Mouse (Mus musculus): ENCODE measurements at regions not wholly inside any gene's neighbourhood (a gene's known extent, or its start where the extent isn't known, plus 50 kb on each side); places are given as distances from the start of the nearest gene placed in this dataset.

DNA sequence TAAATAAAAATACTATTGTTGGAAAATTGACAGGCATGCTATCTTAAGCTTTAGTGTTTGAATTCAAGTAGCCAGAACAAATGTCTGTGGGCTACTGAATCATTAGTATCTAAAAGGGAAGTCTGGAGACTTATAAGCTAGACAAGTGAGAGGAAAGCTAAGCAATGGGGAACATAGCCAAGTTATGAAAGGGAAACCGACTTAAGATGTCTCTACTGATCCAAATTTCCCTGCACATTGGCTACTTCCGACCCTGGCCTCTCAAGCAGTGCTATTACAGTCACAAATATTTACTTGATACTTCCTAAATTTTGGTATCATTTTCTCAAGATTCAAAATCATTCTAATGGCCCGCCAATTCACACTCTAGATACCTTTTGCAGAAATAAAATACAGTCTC is 65.4 kb upstream of the Rps6ka3 start:
- Histone ChIP-seq H3K4me3 (ENCODE audit: low read length) (no peak overlapping the region), H3K27ac (ENCODE audit: low read length) (no peak overlapping the region), H3K9ac (replicated peaks; ENCODE audit: low read length) (no peak overlapping the region), H3K27me3 (ENCODE audit: insufficient read depth, low read length) (no peaks in the 10 kb centered on the region), H3K4me2 (replicated peaks; ENCODE audit: low read depth, low read length) (no peak overlapping the region), H3K9me3 (ENCODE audit: low read length) (no peaks in the 10 kb centered on the region), H3K4me1 (ENCODE audit: insufficient read depth, low read length) (no peaks in the 10 kb centered on the region), H3K36me3 (ENCODE audit: insufficient read depth, low read length) (no peaks in the 10 kb centered on the region)
- ATAC-seq (ENCODE audit: low FRiP score, low TSS enrichment): no peak
- WGBS: 85% methylated on average over 3 of the region's 3 CpGs

DNA sequence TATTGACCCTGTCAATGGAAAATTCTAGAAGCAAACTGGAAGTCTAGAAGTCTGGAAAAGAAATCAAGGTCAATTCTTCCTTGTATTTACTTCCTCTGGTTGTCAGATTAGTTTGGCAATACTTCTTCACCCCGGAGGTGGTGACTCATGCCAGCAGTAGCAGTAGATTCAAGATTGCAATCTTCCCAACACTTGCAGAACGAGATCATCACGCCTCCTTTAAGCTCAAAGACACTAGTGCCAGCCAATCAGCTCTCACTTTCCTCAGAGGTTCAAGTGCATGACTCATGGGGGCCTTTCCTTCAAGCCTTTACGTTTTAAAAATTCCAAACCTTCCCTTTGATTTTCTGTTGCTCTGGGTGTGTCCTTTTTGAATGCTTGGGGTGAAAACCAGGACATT is 64.9 kb upstream of the Rps6ka3 start:
- no peak overlapping the region for H3K4me2 ChIP-seq (replicated peaks; ENCODE audit: low read depth, low read length)
- H3K4me3 ChIP-seq (ENCODE audit: low read length): no peak overlapping the region
- WGBS: 62% methylated on average over 4 of the region's 4 CpGs
- H3K9me3 ChIP-seq (ENCODE audit: low read length): no peaks in the 10 kb centered on the region
- no peak overlapping the region for H3K27ac ChIP-seq (ENCODE audit: low read length)
- no peak for ATAC-seq (ENCODE audit: low FRiP score, low TSS enrichment)
- no peaks in the 10 kb centered on the region for H3K36me3 ChIP-seq (ENCODE audit: insufficient read depth, low read length)
- no peaks in the 10 kb centered on the region for H3K4me1 ChIP-seq (ENCODE audit: insufficient read depth, low read length)
- H3K27me3 ChIP-seq (ENCODE audit: insufficient read depth, low read length): no peaks in the 10 kb centered on the region
- no peak overlapping the region for H3K9ac ChIP-seq (replicated peaks; ENCODE audit: low read length)

DNA sequence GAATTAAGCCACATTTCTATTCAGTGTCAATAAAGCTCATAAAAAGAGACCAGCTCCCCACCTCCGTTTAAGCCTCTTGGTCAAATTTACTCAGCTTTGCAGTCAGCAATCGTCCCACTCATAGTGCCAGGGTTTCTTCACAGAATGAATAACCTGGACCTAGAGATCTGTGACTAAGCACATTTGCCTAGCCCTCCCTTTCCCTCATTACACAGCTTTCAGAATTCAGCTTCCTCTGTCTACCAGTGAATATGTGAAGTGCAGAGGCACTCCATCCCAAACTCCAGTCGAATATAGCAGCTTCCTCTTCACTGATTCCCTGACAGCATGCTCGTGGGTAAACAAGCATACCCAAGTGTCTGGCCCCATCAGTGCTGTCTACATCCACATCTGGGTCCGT is 54.3 kb upstream of the Rps6ka3 start:
- no peak overlapping the region for H3K9ac ChIP-seq (replicated peaks; ENCODE audit: low read length)
- H3K36me3 ChIP-seq (ENCODE audit: insufficient read depth, low read length): no peaks in the 10 kb centered on the region
- H3K9me3 ChIP-seq (ENCODE audit: low read length): no peaks in the 10 kb centered on the region
- no peaks in the 10 kb centered on the region for H3K4me1 ChIP-seq (ENCODE audit: insufficient read depth, low read length)
- no peak for ATAC-seq (ENCODE audit: low FRiP score, low TSS enrichment)
- no peak overlapping the region for H3K4me2 ChIP-seq (replicated peaks; ENCODE audit: low read depth, low read length)
- no peak overlapping the region for H3K27ac ChIP-seq (ENCODE audit: low read length)
- WGBS: 68% methylated on average over 5 of the region's 5 CpGs
- H3K27me3 ChIP-seq (ENCODE audit: insufficient read depth, low read length): no peaks in the 10 kb centered on the region
- no peak overlapping the region for H3K4me3 ChIP-seq (ENCODE audit: low read length)

DNA sequence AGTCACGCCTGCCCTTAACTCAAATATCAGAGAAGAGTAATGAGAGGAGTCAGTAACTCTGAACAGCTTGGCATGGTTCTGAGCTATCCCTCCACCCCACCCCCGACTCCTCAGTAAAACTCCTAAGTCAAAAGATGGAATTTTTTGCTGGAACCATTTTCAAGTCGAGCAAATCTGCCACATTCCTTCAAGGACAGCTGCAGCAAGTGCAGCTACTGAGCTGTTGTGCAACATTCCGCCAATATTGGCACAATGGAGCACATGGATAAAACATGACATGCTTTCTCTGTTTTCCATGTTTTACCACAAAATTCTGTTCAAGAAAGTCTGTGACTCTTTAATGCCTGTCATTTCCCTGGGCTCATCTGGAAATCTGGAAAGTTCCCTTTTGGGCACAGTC is 53.1 kb upstream of the Rps6ka3 start:
- Histone ChIP-seq H3K4me3 (ENCODE audit: low read length) (no peak overlapping the region), H3K27me3 (ENCODE audit: insufficient read depth, low read length) (no peaks in the 10 kb centered on the region), H3K36me3 (ENCODE audit: insufficient read depth, low read length) (no peaks in the 10 kb centered on the region), H3K4me1 (ENCODE audit: insufficient read depth, low read length) (no peaks in the 10 kb centered on the region), H3K27ac (ENCODE audit: low read length) (no peak overlapping the region), H3K9ac (replicated peaks; ENCODE audit: low read length) (no peak overlapping the region), H3K4me2 (replicated peaks; ENCODE audit: low read depth, low read length) (no peak overlapping the region), H3K9me3 (ENCODE audit: low read length) (no peaks in the 10 kb centered on the region)
- 66% methylated on average over 4 of the region's 4 CpGs for WGBS
- ATAC-seq (ENCODE audit: low FRiP score, low TSS enrichment): no peak

DNA sequence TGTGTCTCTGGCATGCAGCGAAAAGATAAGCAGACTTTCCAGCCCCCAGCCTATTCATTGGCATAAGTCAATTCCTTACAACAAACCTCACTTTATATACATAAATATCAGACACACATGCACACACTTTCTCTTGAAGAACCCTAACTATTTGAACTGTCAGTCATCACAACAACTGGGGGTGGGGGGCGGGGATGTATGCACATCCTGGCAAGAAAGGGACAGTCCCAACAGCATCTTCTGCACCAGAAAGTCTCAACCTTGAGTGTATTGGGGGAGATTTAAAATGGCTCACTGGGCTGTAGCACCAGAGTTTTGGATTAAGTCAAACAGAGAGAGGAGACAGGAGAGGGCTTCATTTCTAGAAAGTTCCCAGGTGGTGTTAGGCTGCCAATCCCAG is 50.4 kb upstream of the Rps6ka3 start:
- ATAC-seq (ENCODE audit: low FRiP score, low TSS enrichment): no peak
- Histone ChIP-seq H3K27ac (ENCODE audit: low read length) (no peak overlapping the region), H3K4me3 (ENCODE audit: low read length) (no peak overlapping the region), H3K36me3 (ENCODE audit: insufficient read depth, low read length) (no peaks in the 10 kb centered on the region), H3K4me2 (replicated peaks; ENCODE audit: low read depth, low read length) (no peak overlapping the region), H3K4me1 (ENCODE audit: insufficient read depth, low read length) (no peaks in the 10 kb centered on the region), H3K27me3 (ENCODE audit: insufficient read depth, low read length) (peaks cover 3% of the 10 kb centered on the region; the same call in 1 of the 2 replicates), H3K9me3 (ENCODE audit: low read length) (no peaks in the 10 kb centered on the region), H3K9ac (replicated peaks; ENCODE audit: low read length) (no peak overlapping the region)
- WGBS: 80% methylated on average over 2 of the region's 2 CpGs

All from kidney, embryonic 16.5 days (tissue).